Mouse (Mus musculus) liver, embryonic 14.5 days (tissue): ENCODE data around the gene Sec22c. TPM values are rescaled to one million over a fixed set of nuclear protein-coding genes. Genes with fewer than 3 reads are reported as not detected.

Experiments used
- ATAC-seq: fragments of 200-750 bp; cut with Nextera tagmentation; 2 replicates; pipeline ENCODE4 v1.8.0; 2017; ENCODE audit warnings: moderate number of reproducible peaks, mild to moderate bottlenecking, moderate library complexity; ENCODE audit not compliant: insufficient read depth
- DNase-seq, 3 experiments: peaks; one replicate each; pipeline ENCODE4 v3.0.0-alpha.2; 2012 to 2013; ENCODE audit warnings: low read depth in 3 of 3, low spot score in 3 of 3
- H3K27ac ChIP-seq: fragments of 300-500 bp; sonication (generic); 2 replicates; pipeline ENCODE4 v1.5.1; 2014; ENCODE audit warnings: moderate library complexity, mild to moderate bottlenecking, control low read depth, inconsistent platforms
- H3K27me3 ChIP-seq: fragments of 300-500 bp; sonication (generic); 2 replicates; pipeline ENCODE4 v1.6.1; 2014; ENCODE audit warnings: mild to moderate bottlenecking, low read length, moderate library complexity; ENCODE audit not compliant: control insufficient read depth, insufficient read depth
- H3K36me3 ChIP-seq: fragments of 300-500 bp; sonication (generic); replicated peaks from 2 replicates; pipeline ENCODE4 v1.6.1; 2014; ENCODE audit warnings: low read depth; ENCODE audit not compliant: control insufficient read depth, insufficient read depth
- H3K4me1 ChIP-seq, 2 experiments: fragments of 200-500 bp in 1 of 2; fragments of 300-500 bp in 1 of 2; sonication (generic) in 1 of 2; replicated peaks; 2 replicates each; pipeline ENCODE4 v1.6.1; 2012 to 2014; ENCODE audit warnings: antibody characterized with exemption in 1 of 2, inconsistent platforms in 1 of 2, low read length in 1 of 2; ENCODE audit not compliant: control insufficient read depth in 2 of 2, insufficient read depth in 2 of 2
- H3K4me2 ChIP-seq: fragments of 300-500 bp; sonication (generic); 2 replicates; pipeline ENCODE4 v1.6.1; 2014; ENCODE audit warnings: low read depth, mild to moderate bottlenecking, control low read depth, moderate library complexity
- H3K4me3 ChIP-seq, 2 experiments: fragments of 200-500 bp in 1 of 2; fragments of 300-500 bp in 1 of 2; sonication (generic) in 1 of 2; 2 replicates each; pipeline ENCODE4 v1.5.1; 2012 to 2014; ENCODE audit warnings: low read depth in 2 of 2, low read length in 2 of 2, mild to moderate bottlenecking in 2 of 2, control low read depth in 1 of 2, inconsistent platforms in 1 of 2, moderate library complexity in 1 of 2; ENCODE audit not compliant: insufficient read depth in 1 of 2
- H3K9ac ChIP-seq: fragments of 300-500 bp; sonication (generic); replicated peaks from 2 replicates; pipeline ENCODE4 v1.6.1; 2014; ENCODE audit warnings: mild to moderate bottlenecking, control low read depth, moderate library complexity
- H3K9me3 ChIP-seq: fragments of 300-500 bp; sonication (generic); 2 replicates; pipeline ENCODE4 v1.6.1; 2016; ENCODE audit warnings: low read length, mixed read lengths; ENCODE audit not compliant: control insufficient read depth
- CTCF ChIP-seq: IDR thresholded peaks from 2 replicates; pipeline ENCODE4 v1.5.1; 2016; ENCODE audit warnings: antibody characterized with exemption, low read depth, control low read depth
- EP300 ChIP-seq: IDR thresholded peaks from 2 replicates; pipeline ENCODE4 v1.6.1; 2016; ENCODE audit warnings: antibody characterized with exemption, low read depth
- WGBS: fragments of 180-500 bp; shearing (Covaris S2); extraction: QIAGEN DNeasy Blood & Tissue Kit; methylation state at CpG from one replicate; pipeline ENCODE4 v1.1.7; 2014; ENCODE audit not compliant: insufficient replicate concordance; 5-methylcytosine and 5-hydroxymethylcytosine counted together
- polyA plus RNA-seq, 2 experiments: library from polyadenylated mRNA; depleted of rRNA in 1 of 2; stranded (reverse) in 1 of 2; unstranded in 1 of 2; fragments of >200 nt; fragmentation: Nextera tagmentation in 1 of 2; extraction: Ambion mirVana in 1 of 2; gene quantifications; 2 replicates each; pipeline versions ENCODE4 v1.2.1 to v1.2.3; 2012 to 2014

Gene Sec22c
- polyA plus RNA-seq, 2 experiments = 1.8 to 2.9 TPM

DNA sequence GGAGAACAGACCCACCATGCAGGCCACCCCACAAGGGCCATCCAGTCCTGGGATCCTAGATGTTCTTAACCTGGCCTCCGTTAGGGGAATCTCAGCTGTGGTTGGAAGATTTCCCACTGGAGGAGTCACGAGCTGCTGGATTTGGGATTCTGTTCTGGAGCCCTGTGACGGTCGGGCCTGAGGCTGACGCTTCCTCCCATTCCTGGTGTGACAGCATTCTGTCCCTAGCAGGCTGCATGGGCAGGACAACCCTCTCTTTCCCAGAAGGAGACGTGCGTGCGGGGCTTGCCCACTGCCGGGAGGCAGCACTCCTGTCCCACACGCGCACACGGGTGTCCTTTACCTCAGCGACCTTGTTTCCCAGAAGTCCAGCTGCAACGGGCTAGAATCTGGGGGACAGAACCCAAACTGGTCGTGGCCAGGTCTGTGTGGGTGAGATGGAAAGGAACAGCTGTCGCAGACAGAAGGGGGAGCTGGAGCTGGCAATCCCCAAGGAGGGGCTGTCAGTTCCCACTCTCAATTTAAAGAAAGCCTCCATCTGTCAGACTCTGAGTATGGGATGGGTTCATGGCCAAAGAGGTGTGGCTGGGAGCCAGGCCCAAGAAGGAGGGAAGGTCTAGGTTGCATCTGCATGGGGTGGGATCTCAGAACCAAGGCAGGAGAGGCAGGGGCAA is 38.2 kb downstream of the Sec22c start:
- peaks cover 8% of the 10 kb centered on the region; the same call in 1 of the 2 replicates for H3K27me3 ChIP-seq
- ATAC-seq = no peak
- no peak overlapping the region for H3K9ac ChIP-seq
- H3K4me2 ChIP-seq = no peak overlapping the region
- H3K36me3 ChIP-seq = no peaks in the 10 kb centered on the region
- no peak overlapping the region for H3K27ac ChIP-seq
- no peak overlapping the region for H3K4me3 ChIP-seq
- DNase-seq = no peak
- no peaks in the 10 kb centered on the region for H3K9me3 ChIP-seq
- TF ChIP-seq CTCF (no peak), EP300 (no peak)
- 66% methylated on average over 16 of the region's 16 CpGs for WGBS
- H3K4me1 ChIP-seq = peaks cover 0 to 2% of the 10 kb centered on the region in 2 experiments; a peak in 1 of 4 replicates

DNA sequence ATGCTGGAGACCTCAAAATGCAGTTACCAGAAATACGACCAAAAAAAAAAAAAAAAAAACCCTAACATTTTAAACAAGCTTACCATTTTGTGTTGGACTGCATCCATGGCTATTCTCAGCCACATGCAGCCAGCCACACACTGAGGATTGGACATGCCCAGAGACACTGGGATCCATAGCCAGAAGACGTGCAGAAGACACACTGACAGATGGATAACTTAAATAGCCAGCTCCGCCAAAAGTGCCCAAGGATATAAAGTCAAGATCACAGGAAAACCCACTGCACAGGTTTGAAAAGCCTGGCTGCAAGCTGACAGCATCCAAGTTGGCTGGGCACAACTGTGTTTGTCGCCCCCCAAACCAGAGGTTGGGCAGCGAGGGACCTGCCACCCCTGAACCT is 41.2 kb downstream of the Sec22c start:
- no peaks in the 10 kb centered on the region for H3K4me1 ChIP-seq
- ATAC-seq (no peak), DNase-seq (no peak)
- H3K9ac ChIP-seq = no peak overlapping the region
- no peak overlapping the region for H3K4me3 ChIP-seq
- no peaks in the 10 kb centered on the region for H3K36me3 ChIP-seq
- no peaks in the 10 kb centered on the region for H3K9me3 ChIP-seq
- TF ChIP-seq EP300 (no peak), CTCF (no peak)
- no peak overlapping the region for H3K4me2 ChIP-seq
- 64% methylated on average over 5 of the region's 5 CpGs for WGBS
- no peak overlapping the region for H3K27ac ChIP-seq
- no peaks in the 10 kb centered on the region; the same call in 1 of the 2 replicates for H3K27me3 ChIP-seq

DNA sequence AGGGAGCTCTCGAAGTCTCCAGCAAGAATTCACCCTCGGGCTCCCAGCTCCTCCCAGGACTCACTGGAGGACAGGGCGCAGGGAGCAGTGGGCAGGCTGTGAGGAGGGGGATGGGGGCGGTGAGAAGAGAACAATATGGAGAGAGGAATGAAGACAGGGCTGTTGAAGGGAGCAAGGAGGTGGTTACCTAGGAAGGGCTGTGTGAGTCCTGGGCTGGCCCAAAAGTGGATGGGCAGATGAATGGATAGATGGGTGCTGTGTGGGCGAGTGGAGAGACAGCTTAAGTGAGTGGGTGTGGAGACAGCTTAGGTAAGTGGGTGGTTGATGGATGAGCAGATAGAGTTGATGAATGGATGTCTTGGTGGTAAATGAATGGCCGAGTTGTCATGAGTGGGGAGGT is 41.8 kb downstream of the Sec22c start:
- no peaks in the 10 kb centered on the region for H3K9me3 ChIP-seq
- no peak overlapping the region for H3K4me2 ChIP-seq
- no peak overlapping the region for H3K27ac ChIP-seq
- no peak for TF ChIP-seq CTCF
- TF ChIP-seq EP300 = no peak
- no peaks in the 10 kb centered on the region for H3K36me3 ChIP-seq
- DNase-seq (no peak), ATAC-seq (no peak)
- 51% methylated on average over 6 of the region's 6 CpGs for WGBS
- H3K27me3 ChIP-seq = no peaks in the 10 kb centered on the region; the same call in 1 of the 2 replicates
- no peaks in the 10 kb centered on the region for H3K4me1 ChIP-seq
- H3K9ac ChIP-seq = no peak overlapping the region
- H3K4me3 ChIP-seq = no peak overlapping the region

DNA sequence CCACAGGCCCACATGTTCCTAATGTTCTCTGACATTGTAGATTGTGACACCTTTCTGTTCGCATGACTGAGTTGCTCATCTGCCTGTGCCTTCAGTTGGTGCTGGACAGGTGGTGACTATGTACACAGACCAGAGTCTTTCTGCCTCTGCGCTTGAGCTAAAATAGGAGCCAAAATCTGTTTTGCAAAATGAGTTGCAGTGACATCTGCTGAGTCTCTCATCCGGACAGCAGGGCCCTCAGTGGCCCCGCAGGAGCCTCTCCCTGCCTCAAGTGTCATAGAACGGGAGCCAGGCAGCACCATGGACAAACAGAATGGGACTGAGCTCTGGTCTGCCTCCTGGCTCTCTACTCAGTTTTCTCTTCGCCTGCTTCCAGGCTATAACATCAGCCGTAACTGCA is 45.5 kb downstream of the Sec22c start:
- Histone ChIP-seq H3K27ac (no peak overlapping the region), H3K4me3 (no peak overlapping the region), H3K4me2 (no peak overlapping the region), H3K9me3 (no peaks in the 10 kb centered on the region), H3K4me1 (no peaks in the 10 kb centered on the region), H3K9ac (no peak overlapping the region), H3K36me3 (no peaks in the 10 kb centered on the region), H3K27me3 (no peaks in the 10 kb centered on the region)
- ATAC-seq (no peak), DNase-seq (no peak)
- 55% methylated on average over 7 of the region's 7 CpGs for WGBS
- no peak for TF ChIP-seq EP300
- no peak for TF ChIP-seq CTCF

DNA sequence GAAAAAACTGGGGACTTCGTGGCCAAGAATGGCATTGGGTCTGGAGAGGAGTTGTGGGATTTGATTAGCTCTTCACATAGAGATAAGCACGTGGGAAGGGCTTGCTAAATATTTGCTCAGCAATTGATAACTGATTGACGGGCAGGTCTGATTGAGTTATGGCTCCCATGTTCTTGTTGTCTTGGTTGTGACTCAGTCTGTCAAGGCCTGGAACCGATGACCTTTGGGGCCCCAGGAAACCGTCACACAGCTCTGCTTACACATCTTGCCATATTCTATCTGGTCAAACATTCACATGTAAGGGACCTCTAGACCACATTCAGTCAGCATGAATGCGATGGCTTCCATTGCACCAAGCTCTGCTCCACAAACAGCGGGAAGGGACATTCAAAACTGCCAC is 47.0 kb downstream of the Sec22c start:
- TF ChIP-seq CTCF = no peak
- TF ChIP-seq EP300 = no peak
- no peaks in the 10 kb centered on the region for H3K9me3 ChIP-seq
- WGBS = 46% methylated on average over 7 of the region's 7 CpGs
- no peak overlapping the region for H3K27ac ChIP-seq
- H3K9ac ChIP-seq = no peak overlapping the region
- DNase-seq = no peak
- no peaks in the 10 kb centered on the region for H3K4me1 ChIP-seq
- H3K27me3 ChIP-seq = no peaks in the 10 kb centered on the region
- no peak overlapping the region for H3K4me3 ChIP-seq
- ATAC-seq = no peak
- no peak overlapping the region for H3K4me2 ChIP-seq
- H3K36me3 ChIP-seq = no peaks in the 10 kb centered on the region
